Mouse (Mus musculus): ENCODE data around the gene Dnhd1.

DNA sequence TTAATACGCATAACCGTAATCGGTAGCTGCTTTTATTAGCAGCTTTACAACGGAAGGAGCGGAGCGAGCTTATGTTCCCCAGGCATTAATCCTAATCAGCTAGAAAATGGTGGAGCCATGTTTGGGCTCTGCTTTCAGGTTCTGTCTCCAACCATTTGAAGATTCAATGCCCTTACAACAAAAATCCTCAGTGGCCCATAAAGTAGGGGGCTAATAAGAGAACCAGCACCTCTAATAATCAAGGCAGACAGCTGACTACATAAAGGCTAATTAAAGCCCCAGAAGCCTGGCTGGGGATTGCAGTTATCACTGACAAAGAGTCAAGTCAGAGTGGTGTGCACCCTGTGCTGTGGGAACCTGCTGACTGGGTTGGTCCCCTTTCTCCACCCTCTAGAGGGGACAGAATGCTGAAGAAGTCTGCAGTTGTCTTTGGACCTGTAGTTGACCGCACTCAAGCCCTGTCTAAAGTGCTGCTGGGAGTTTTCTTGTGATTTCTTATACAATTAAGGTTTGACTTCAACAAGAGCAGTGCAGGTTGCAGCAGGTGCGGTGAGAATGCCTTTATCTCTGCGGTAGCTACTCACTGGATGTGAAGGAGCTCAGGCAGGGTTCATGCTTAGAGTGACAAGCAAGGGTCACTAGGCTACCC is 16.2 kb upstream of the Dnhd1 start:
- TF ChIP-seq CTCF (IDR thresholded peaks at IDR 0.05; ENCODE audit: insufficient read depth, low read depth, low read length) (no peak), POLR2A (IDR thresholded peaks at IDR 0.05; ENCODE audit: insufficient read depth, low read depth, low read length) (no peak)
